Mouse (Mus musculus) forebrain, embryonic 15.5 days (tissue): ENCODE measurements around the gene Gm9803. TPM values are rescaled to one million over a fixed set of nuclear protein-coding genes. Genes with fewer than 3 reads are reported as not detected.

ENCODE experiments used
- ATAC-seq: fragments of 200-750 bp; cut with Nextera tagmentation; replicated peaks from 2 replicates; pipeline ENCODE4 v1.8.0; 2017; ENCODE audit warnings: mild to moderate bottlenecking, moderate TSS enrichment, moderate library complexity
- H3K27ac ChIP-seq: fragments of 300-500 bp; sonication (generic); replicated peaks from 2 replicates; pipeline ENCODE4 v1.5.1; 2015; ENCODE audit warnings: mild to moderate bottlenecking, inconsistent platforms
- H3K27me3 ChIP-seq: fragments of 300-500 bp; sonication (generic); 2 replicates; pipeline ENCODE4 v1.6.1; 2015; ENCODE audit warnings: inconsistent platforms
- H3K36me3 ChIP-seq: fragments of 300-500 bp; sonication (generic); 2 replicates; pipeline ENCODE4 v1.6.1; 2015; ENCODE audit warnings: mild to moderate bottlenecking, inconsistent platforms
- H3K4me1 ChIP-seq: fragments of 300-500 bp; sonication (generic); 2 replicates; pipeline ENCODE4 v1.6.1; 2015; ENCODE audit warnings: inconsistent platforms
- H3K4me2 ChIP-seq: fragments of 300-500 bp; sonication (generic); replicated peaks from 2 replicates; pipeline ENCODE4 v1.6.1; 2015; ENCODE audit warnings: mild to moderate bottlenecking, inconsistent platforms
- H3K4me3 ChIP-seq: fragments of 300-500 bp; sonication (generic); 2 replicates; pipeline ENCODE4 v1.5.1; 2015; ENCODE audit warnings: mild to moderate bottlenecking, inconsistent platforms
- H3K9ac ChIP-seq: fragments of 300-500 bp; sonication (generic); replicated peaks from 2 replicates; pipeline ENCODE4 v1.6.1; 2015; ENCODE audit warnings: mild to moderate bottlenecking, inconsistent platforms
- H3K9me3 ChIP-seq: fragments of 300-500 bp; sonication (generic); 2 replicates; pipeline ENCODE4 v1.6.1; 2016; ENCODE audit warnings: inconsistent platforms
- WGBS: fragments of 180-500 bp; shearing (Covaris S2); methylation state at CpG from one replicate; pipeline ENCODE4 v1.1.7; 2015; ENCODE audit warnings: mixed read lengths; 5-methylcytosine and 5-hydroxymethylcytosine counted together
- polyA plus RNA-seq: library from polyadenylated mRNA; unstranded; fragments of >200 nt; fragmentation: Nextera tagmentation; extraction: Ambion mirVana; gene quantifications from 2 replicates; pipeline ENCODE4 v1.2.1, GENCODE M21; 2015

The Gm9803 gene
- polyA plus RNA-seq, 1 experiment from 2014 or later, result 20.4 TPM

- H3K4me3 ChIP-seq, result no peak overlapping the region
- H3K27me3 ChIP-seq, result no peaks in the 10 kb centered on the region
- H3K27ac ChIP-seq, result no peak overlapping the region
- no peak overlapping the region for H3K4me2 ChIP-seq
- peaks cover 13% of the 10 kb centered on the region for H3K4me1 ChIP-seq
- no peak overlapping the region for H3K9ac ChIP-seq
- no peak for ATAC-seq
- WGBS, result 90% methylated on average over 3 of the region's 3 CpGs
- H3K9me3 ChIP-seq, result no peaks in the 10 kb centered on the region
- no peaks in the 10 kb centered on the region for H3K36me3 ChIP-seq
These were observed 36.4 kb upstream of the Gm9803 start for GRCm38 (mm10) chr10:43487441-43488010.

GRCm38 (mm10) chr10:43488258-43488657 lies 35.6 kb upstream of the Gm9803 start:
- no peak for ATAC-seq
- H3K27ac ChIP-seq, result no peak overlapping the region
- WGBS, result 86% methylated on average over 4 of the region's 4 CpGs

GRCm38 (mm10) chr10:43489139-43489538 lies 34.7 kb upstream of the Gm9803 start:
- no peak overlapping the region for H3K9ac ChIP-seq
- 89% methylated on average over 7 of the region's 7 CpGs for WGBS
- no peaks in the 10 kb centered on the region for H3K27me3 ChIP-seq
- H3K4me3 ChIP-seq, result no peak overlapping the region
- H3K36me3 ChIP-seq, result peaks cover 2% of the 10 kb centered on the region
- no peak overlapping the region for H3K4me2 ChIP-seq
- H3K27ac ChIP-seq, result no peak overlapping the region
- H3K4me1 ChIP-seq, result no peaks in the 10 kb centered on the region
- no peak for ATAC-seq
- no peaks in the 10 kb centered on the region for H3K9me3 ChIP-seq

More at GRCm38 (mm10) chr10:43488258-43488657, 35.6 kb upstream of the Gm9803 start:
- no peaks in the 10 kb centered on the region for H3K9me3 ChIP-seq
- H3K27me3 ChIP-seq, result no peaks in the 10 kb centered on the region
- no peaks in the 10 kb centered on the region for H3K36me3 ChIP-seq
- H3K4me2 ChIP-seq, result no peak overlapping the region
- no peak overlapping the region for H3K4me3 ChIP-seq
- H3K9ac ChIP-seq, result no peak overlapping the region
- peaks cover 5% of the 10 kb centered on the region for H3K4me1 ChIP-seq

- Histone ChIP-seq H3K27ac (no peak overlapping the region), H3K4me3 (no peak overlapping the region), H3K9me3 (no peaks in the 10 kb centered on the region), H3K9ac (no peak overlapping the region), H3K27me3 (no peaks in the 10 kb centered on the region), H3K36me3 (peaks cover 6% of the 10 kb centered on the region), H3K4me2 (no peak overlapping the region), H3K4me1 (no peaks in the 10 kb centered on the region)
- no peak for ATAC-seq
- whole genome bisulfite sequencing, result 72% methylated on average over 6 of the region's 6 CpGs
These were observed 34.3 kb upstream of the Gm9803 start for GRCm38 (mm10) chr10:43489550-43489949.

GRCm38 (mm10) chr10:43490034-43490433 lies 33.9 kb upstream of the Gm9803 start:
- Histone ChIP-seq H3K4me2 (no peak overlapping the region), H3K4me1 (no peaks in the 10 kb centered on the region), H3K27me3 (no peaks in the 10 kb centered on the region), H3K36me3 (peaks cover 11% of the 10 kb centered on the region), H3K9me3 (no peaks in the 10 kb centered on the region), H3K9ac (no peak overlapping the region), H3K4me3 (no peak overlapping the region), H3K27ac (peak overlapping the region; percentile 15; the same call in 1 of the 2 replicates)
- WGBS, result 70% methylated on average over 8 of the region's 8 CpGs
- ATAC-seq, result no peak

- no peak overlapping the region for H3K9ac ChIP-seq
- 80% methylated on average over 5 of the region's 5 CpGs for WGBS
- H3K9me3 ChIP-seq, result no peaks in the 10 kb centered on the region
- H3K4me3 ChIP-seq, result no peak overlapping the region
- no peaks in the 10 kb centered on the region for H3K27me3 ChIP-seq
- H3K4me1 ChIP-seq, result no peaks in the 10 kb centered on the region
- no peak overlapping the region for H3K4me2 ChIP-seq
- peaks cover 19% of the 10 kb centered on the region for H3K36me3 ChIP-seq
- peak overlapping the region; percentile 15; the same call in 1 of the 2 replicates for H3K27ac ChIP-seq
- no peak for ATAC-seq
These were observed 33.0 kb upstream of the Gm9803 start for GRCm38 (mm10) chr10:43490846-43491245.

GRCm38 (mm10) chr10:43502599-43502998 lies 21.3 kb upstream of the Gm9803 start:
- peak overlapping the region; percentile 57 for H3K27ac ChIP-seq
- WGBS, result 71% methylated on average over 4 of the region's 4 CpGs
- no peaks in the 10 kb centered on the region for H3K4me1 ChIP-seq
- peaks cover 19% of the 10 kb centered on the region for H3K36me3 ChIP-seq
- no peaks in the 10 kb centered on the region for H3K27me3 ChIP-seq
- peak; percentile 69; the same call in 1 of the 2 replicates for ATAC-seq
- no peak overlapping the region for H3K4me3 ChIP-seq
- no peak overlapping the region for H3K4me2 ChIP-seq
- no peak overlapping the region for H3K9ac ChIP-seq
- no peaks in the 10 kb centered on the region for H3K9me3 ChIP-seq

- Histone ChIP-seq H3K9me3 (no peaks in the 10 kb centered on the region), H3K27ac (no peak overlapping the region), H3K4me2 (no peak overlapping the region), H3K36me3 (peaks cover 8% of the 10 kb centered on the region), H3K4me3 (no peak overlapping the region), H3K9ac (no peak overlapping the region), H3K27me3 (no peaks in the 10 kb centered on the region), H3K4me1 (no peaks in the 10 kb centered on the region)
- ATAC-seq, result no peak
- WGBS, result 80% methylated on average over 1 of the region's 1 CpGs
These were observed 19.6 kb upstream of the Gm9803 start for GRCm38 (mm10) chr10:43504291-43504690.

GRCm38 (mm10) chr10:43507051-43507450 lies 16.8 kb upstream of the Gm9803 start:
- Histone ChIP-seq H3K4me1 (no peaks in the 10 kb centered on the region), H3K36me3 (peaks cover 26% of the 10 kb centered on the region), H3K27ac (no peak overlapping the region), H3K4me3 (no peak overlapping the region), H3K27me3 (no peaks in the 10 kb centered on the region), H3K4me2 (no peak overlapping the region), H3K9ac (no peak overlapping the region), H3K9me3 (no peaks in the 10 kb centered on the region)
- ATAC-seq, result no peak
- WGBS, result 74% methylated on average over 4 of the region's 4 CpGs

- Histone ChIP-seq H3K4me1 (no peaks in the 10 kb centered on the region), H3K9ac (no peak overlapping the region), H3K4me2 (no peak overlapping the region), H3K4me3 (no peak overlapping the region), H3K27ac (no peak overlapping the region), H3K36me3 (peaks cover 40% of the 10 kb centered on the region), H3K27me3 (no peaks in the 10 kb centered on the region), H3K9me3 (no peaks in the 10 kb centered on the region)
- 94% methylated on average over 7 of the region's 7 CpGs for WGBS
- no peak for ATAC-seq
These were observed 14.7 kb upstream of the Gm9803 start for GRCm38 (mm10) chr10:43509228-43509627.

- H3K4me2 ChIP-seq, result no peak overlapping the region
- H3K27me3 ChIP-seq, result no peaks in the 10 kb centered on the region
- 96% methylated on average over 10 of the region's 10 CpGs for WGBS
- no peak overlapping the region for H3K4me3 ChIP-seq
- peaks cover 45% of the 10 kb centered on the region for H3K36me3 ChIP-seq
- no peak overlapping the region for H3K9ac ChIP-seq
- peaks cover 4% of the 10 kb centered on the region; the same call in 1 of the 2 replicates for H3K4me1 ChIP-seq
- ATAC-seq, result no peak
- no peak overlapping the region for H3K27ac ChIP-seq
- H3K9me3 ChIP-seq, result no peaks in the 10 kb centered on the region
These were observed 10.9 kb upstream of the Gm9803 start for GRCm38 (mm10) chr10:43512976-43513375.

- Histone ChIP-seq H3K9ac (no peak overlapping the region), H3K4me2 (no peak overlapping the region), H3K27me3 (no peaks in the 10 kb centered on the region), H3K4me3 (no peak overlapping the region), H3K4me1 (peaks cover 4% of the 10 kb centered on the region; the same call in 1 of the 2 replicates), H3K27ac (no peak overlapping the region), H3K36me3 (peaks cover 19% of the 10 kb centered on the region; the same call in 1 of the 2 replicates), H3K9me3 (no peaks in the 10 kb centered on the region)
- WGBS, result 72% methylated on average over 6 of the region's 6 CpGs
- no peak for ATAC-seq
These were observed 6.8 kb upstream of the Gm9803 start for GRCm38 (mm10) chr10:43516992-43517660.
